Mouse (Mus musculus) cortical plate, adult 2 months (tissue): Measurements from ENCODE around the gene Parg.

Experiments used
- CTCF ChIP-seq: fragments of 200-500 bp; IDR thresholded peaks from 2 replicates; pipeline ENCODE4 v1.5.1; 2011; ENCODE audit warnings: mild to moderate bottlenecking, control low read depth, low read length; ENCODE audit not compliant: insufficient read depth; ENCODE audit errors: extremely low read depth
- POLR2A ChIP-seq: fragments of 200-500 bp; IDR thresholded peaks from 2 replicates; pipeline ENCODE4 v1.6.1; 2011; ENCODE audit warnings: mild to moderate bottlenecking, low read length, control low read depth; ENCODE audit not compliant: insufficient read depth; ENCODE audit errors: extremely low read depth

GRCm38 (mm10) chr14:32317822-32318221, 116.1 kb downstream of the Parg start:
- TF ChIP-seq CTCF = no peak
- no peak for TF ChIP-seq POLR2A
